Mouse (Mus musculus): ENCODE measurements around the gene Phc2.

The Phc2 gene

GRCm38 (mm10) chr4:128716731-128717130 lies 62.2 kb downstream of the Phc2 start:
- no peak for DNase-seq (ENCODE audit: low read depth, low spot score)

GRCm38 (mm10) chr4:128720110-128720509 lies 65.6 kb downstream of the Phc2 start:
- DNase-seq (ENCODE audit: low read depth, low spot score) = no peak

- DNase-seq (ENCODE audit: low read depth, low spot score) = no peak
These were observed 66.7 kb downstream of the Phc2 start for GRCm38 (mm10) chr4:128721061-128721648.

DNA sequence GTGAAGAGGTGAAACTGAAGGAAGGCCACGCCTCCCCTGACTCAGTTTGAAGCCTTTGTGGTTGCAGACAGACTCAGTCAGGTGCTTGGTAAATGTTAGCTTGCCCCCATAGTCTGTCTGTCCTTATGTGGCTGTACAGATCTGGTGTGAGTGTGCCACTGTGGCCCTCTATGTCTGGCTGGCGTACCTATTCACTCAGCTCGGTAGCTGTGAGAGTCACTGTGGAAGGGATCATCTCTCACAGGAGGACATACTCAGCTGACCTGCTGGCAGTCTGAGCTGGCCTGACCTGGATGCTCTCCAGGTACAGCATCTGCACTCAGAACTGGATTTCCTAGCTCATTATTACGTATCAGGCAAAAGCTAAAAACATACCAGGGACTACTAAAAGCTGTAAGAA lies 67.3 kb downstream of the Phc2 start:
- DNase-seq (ENCODE audit: low read depth, low spot score) = no peak

DNA sequence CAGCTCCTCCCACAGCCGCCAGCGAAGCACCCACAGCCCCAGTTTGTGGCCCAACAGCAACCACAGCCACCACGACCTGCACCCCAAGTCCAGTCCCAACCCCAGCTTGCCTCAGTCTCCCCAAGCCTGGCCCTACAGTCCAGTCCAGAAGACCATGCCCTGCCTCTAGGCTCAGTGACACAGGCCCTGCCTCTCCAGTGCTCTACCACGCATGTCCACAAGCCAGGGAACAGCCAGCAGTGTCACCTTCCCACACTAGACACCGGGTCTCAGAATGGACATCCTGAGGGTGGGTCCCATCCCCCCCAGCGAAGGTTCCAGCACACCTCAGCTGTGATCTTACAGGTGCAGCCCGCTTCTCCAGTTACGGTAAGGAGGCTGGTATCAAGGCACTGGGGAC lies 68.4 kb downstream of the Phc2 start:
- no peak for DNase-seq (ENCODE audit: low read depth, low spot score)

GRCm38 (mm10) chr4:128723431-128723830 lies 68.9 kb downstream of the Phc2 start:
- no peak for DNase-seq (ENCODE audit: low read depth, low spot score)

GRCm38 (mm10) chr4:128724059-128724458 lies 69.6 kb downstream of the Phc2 start:
- DNase-seq (ENCODE audit: low read depth, low spot score) = no peak

DNA sequence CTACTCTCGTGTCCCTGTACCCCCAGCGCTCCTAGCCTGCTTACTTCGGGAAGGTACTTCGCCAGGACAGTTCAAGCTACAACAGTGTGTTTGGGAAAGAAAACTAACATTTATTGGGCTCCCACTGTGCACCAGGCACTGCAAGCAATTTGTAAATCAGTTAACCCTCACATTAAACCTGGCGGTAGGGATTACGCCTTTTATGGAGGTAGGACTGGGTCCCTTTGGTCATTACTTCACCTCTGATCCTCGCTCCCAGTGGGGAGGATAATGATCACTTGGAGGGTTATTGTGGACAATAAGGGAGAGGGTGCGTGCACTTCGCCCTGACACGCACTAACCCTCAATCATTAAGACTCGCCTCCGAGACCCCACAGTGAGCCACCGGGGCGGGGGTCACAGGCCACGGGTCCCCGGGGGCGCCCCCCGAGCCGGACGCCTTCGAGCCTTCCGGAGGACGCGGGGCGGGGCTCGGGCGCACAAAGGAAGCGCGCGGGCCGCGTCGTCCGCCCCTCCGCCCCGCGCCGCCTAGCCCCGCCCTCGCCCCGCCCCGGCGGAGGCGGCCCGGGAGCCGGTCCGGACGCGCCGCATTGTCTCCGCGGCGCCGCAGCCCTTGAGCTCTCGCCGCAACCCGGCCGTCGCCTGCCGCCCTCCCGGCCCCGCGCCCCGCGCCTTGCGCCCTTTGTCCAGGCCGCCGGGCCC lies 72.7 kb downstream of the Phc2 start:
- no peak for DNase-seq (ENCODE audit: low read depth, low spot score)

- no peak for DNase-seq (ENCODE audit: low read depth, low spot score)
These were observed 73.4 kb downstream of the Phc2 start for GRCm38 (mm10) chr4:128727721-128728430.

GRCm38 (mm10) chr4:128728431-128728851 lies 73.9 kb downstream of the Phc2 start:
- DNase-seq (ENCODE audit: low read depth, low spot score) = no peak

DNA sequence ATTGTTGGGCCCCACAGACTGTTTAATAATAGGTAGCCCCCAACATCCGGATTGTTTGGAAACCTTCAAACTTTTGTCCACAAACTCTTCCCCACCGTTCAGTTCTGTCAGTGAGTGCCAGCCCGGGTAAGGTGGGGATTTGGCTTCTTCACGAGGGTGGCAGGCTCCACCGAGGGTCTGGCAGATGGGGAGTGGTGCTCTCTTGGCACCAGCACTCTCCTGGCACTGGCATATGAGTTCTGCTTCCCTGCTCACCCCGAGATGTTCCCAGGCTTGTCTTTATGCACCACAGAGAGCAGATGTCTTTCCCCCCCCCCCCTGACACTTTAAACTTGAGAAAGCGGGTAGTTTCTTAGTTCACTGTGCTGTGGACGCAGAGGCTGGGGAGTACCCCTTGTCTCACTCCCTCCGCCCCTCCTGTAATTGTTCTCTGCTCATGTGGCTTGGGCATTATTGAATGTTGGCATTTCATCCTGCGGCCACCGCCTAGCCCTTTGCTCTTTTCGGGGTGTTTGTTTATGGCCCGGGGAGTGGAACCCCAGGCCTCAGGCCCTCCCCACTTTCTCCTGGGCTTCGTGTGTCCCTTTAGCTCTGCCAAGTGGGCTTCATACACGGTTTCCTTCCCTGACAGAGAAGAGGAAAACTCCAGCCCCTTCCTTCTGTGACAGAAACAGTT lies 74.7 kb downstream of the Phc2 start:
- no peak for DNase-seq (ENCODE audit: low read depth, low spot score)

DNA sequence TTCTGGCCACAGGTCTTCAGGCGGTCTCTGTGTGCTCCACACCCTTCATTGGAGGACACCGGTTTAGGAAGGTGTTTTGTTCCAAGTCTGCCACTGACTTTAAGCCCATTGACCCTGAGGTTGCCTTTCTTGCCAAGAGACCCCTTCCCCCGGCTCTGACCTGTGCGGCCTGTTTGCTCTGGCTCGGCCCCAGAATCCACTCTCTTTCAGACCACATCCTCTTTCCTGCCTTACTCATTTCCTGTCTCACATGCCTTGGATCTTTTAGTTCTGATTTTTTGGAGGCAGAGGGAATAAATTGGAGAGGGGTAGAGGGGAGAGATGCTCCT lies 75.2 kb downstream of the Phc2 start:
- DNase-seq (ENCODE audit: low read depth, low spot score) = no peak

GRCm38 (mm10) chr4:128730271-128730670 lies 75.8 kb downstream of the Phc2 start:
- DNase-seq (ENCODE audit: low read depth, low spot score) = no peak

GRCm38 (mm10) chr4:128732794-128733193 lies 78.3 kb downstream of the Phc2 start:
- DNase-seq (ENCODE audit: low read depth, low spot score) = no peak

- no peak for DNase-seq (ENCODE audit: low read depth, low spot score)
These were observed 79.0 kb downstream of the Phc2 start for GRCm38 (mm10) chr4:128733496-128733895.

DNA sequence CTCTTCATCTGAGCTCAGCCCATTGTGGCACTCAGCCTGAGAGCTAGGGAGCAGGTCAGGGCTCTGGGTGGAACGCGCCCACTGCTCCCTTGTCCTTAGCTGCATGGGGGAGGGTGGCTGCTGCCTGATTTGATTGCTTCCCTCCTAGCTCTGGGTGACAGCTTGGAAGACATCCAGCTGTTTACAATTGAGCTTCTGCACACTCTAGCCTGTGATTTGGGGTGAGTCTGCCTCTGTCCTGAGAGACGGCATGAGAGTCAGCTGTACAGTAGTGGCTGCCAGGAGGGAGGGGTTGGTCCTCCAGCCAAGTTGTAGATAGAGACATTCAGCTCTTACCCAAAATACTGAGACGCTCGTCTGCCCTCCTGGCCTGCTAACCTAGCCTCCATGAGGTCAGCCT lies 79.7 kb downstream of the Phc2 start:
- DNase-seq (ENCODE audit: low read depth, low spot score) = no peak

DNA sequence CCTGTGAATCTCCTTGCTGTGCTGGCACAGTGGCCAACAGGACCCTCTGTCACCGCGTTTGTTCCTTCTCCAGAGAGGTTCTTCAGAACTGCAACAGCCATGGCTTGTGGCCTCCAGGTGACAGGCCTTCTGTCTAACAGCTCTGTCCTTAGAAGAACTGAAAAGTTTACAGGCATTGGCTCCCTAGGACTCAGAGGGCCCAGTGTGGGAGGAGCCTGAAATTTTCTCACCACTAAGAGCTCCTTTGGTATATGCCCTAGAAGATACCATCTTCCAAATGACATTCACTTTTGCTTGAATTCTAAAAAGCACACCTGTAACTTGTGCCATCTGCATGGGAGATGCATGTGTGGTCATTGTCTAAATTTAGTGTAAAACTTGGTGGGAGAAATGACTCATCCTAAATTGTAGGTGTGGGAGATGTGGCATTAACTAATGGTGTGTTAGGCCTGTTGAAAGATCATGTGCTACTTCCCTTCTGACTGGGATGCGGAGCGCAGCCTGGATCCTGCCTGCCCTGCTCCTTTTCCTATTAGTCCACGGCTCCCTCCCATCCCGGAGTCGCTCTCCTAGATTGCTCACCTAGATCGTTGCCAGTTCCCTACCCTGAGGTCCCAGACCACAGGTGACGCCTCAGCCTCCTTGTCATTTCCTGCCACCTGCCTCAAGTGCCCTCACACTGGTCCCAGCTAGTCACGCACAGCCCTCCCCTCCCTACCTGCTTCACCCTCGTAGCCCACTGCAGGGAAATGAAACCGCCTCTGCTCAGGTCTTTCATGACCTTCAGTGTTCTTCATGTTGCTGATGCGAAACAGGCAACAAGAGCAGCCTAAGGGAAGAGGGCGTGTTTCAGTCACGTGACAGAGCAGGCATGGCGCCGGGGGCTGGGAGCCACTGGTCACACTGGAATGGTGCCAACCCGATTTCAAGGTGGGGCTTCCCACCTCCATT lies 80.5 kb downstream of the Phc2 start:
- DNase-seq (ENCODE audit: low read depth, low spot score) = no peak

DNA sequence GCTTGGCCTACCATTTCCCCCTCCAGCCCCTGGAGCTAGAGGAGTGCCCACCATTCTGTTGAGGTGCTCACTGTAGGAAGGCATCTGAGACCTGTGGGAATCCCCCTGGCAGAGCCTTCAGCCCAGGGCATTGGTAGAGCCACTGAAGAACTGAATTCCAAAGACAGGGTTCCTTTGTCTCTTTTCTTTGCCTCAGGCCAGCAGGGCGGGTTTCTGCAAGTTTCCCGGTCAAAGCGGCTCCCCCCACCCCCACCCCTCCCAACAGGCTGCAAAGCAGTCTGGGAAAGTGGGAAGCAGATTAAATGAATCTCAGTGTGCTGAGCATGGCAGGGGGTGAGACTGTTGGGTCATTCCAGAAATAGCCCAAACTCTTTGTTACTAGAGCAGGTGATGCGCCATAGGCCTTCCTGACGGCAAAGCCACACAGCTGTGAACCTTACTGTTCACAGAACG lies 82.7 kb downstream of the Phc2 start:
- DNase-seq (ENCODE audit: low read depth, low spot score) = no peak

- no peak for DNase-seq (ENCODE audit: low read depth, low spot score)
These were observed 83.5 kb downstream of the Phc2 start for GRCm38 (mm10) chr4:128737825-128738610.

DNA sequence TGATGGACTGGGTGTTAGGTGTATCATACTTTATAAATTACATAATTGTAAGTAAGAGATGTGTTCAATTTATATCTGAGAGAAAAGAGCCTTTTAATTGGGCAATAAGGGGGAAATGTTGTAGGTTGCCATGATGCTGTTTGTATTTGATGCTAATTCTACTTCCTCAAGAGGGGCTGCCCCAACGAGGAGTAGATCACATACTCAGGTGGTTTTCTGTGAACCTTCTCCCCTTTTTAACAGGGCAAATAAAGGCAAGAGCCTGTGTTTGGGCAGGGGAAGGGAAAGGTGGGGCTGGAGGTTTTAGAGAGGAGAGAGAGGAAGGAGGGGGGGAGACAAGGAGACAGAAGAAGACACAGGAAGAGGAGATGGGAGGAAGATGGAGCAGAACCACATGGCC lies 86.4 kb downstream of the Phc2 start:
- DNase-seq (ENCODE audit: low read depth, low spot score) = no peak

- DNase-seq (ENCODE audit: low read depth, low spot score) = no peak
These were observed 87.4 kb downstream of the Phc2 start for GRCm38 (mm10) chr4:128741906-128742305.

Data from brain, embryonic 18.5 days (tissue).